Mouse (Mus musculus) frontal cortex, adult 2 months (tissue): ENCODE measurements at regions not wholly inside any gene's neighbourhood (a gene's known extent, or its start where the extent isn't known, plus 50 kb on each side); places are given as distances from the start of the nearest gene placed in this dataset.
A peak's percentile ranks its signal among the peaks of the same experiment; 100 is the strongest.

ENCODE experiments used
- DNase-seq, 2 experiments: peaks; one replicate each; pipeline ENCODE4 v3.0.0; 2022; ENCODE audit warnings: low spot score in 1 of 2; ENCODE audit errors: extremely low spot score in 1 of 2

GRCm38 (mm10) chr10:45925746-45926145, 348.1 kb downstream of the Hace1 start:
- no peak for DNase-seq

GRCm38 (mm10) chr10:45933631-45934310, 356.1 kb downstream of the Hace1 start:
- DNase-seq = no peak

- no peak for DNase-seq
Measured at GRCm38 (mm10) chr10:45957686-45958085, 380.1 kb downstream of the Hace1 start.

- DNase-seq = no peak
Measured at GRCm38 (mm10) chr10:45972240-45972639, 394.6 kb downstream of the Hace1 start.

GRCm38 (mm10) chr10:45982731-45983274, 405.2 kb downstream of the Hace1 start:
- no peak for DNase-seq

GRCm38 (mm10) chr10:45983671-45984335, 406.2 kb downstream of the Hace1 start:
- no peak for DNase-seq

- DNase-seq = no peak
Measured at GRCm38 (mm10) chr10:45986341-45986740, 408.7 kb downstream of the Hace1 start.

GRCm38 (mm10) chr10:46006319-46006718, 428.7 kb downstream of the Hace1 start:
- DNase-seq = peak in 1 of 2 experiments; percentile 22

GRCm38 (mm10) chr10:46011916-46012596, 434.4 kb downstream of the Hace1 start:
- DNase-seq = peak; percentile 59 to 90

- DNase-seq = no peak
Measured at GRCm38 (mm10) chr10:46012599-46012998, 435.0 kb downstream of the Hace1 start.

GRCm38 (mm10) chr10:46016295-46016694, 438.7 kb downstream of the Hace1 start:
- DNase-seq = peak in 1 of 2 experiments; percentile 53

GRCm38 (mm10) chr10:46045474-46046093, 468.0 kb downstream of the Hace1 start:
- peak; percentile 9 to 41 for DNase-seq

- no peak for DNase-seq
Measured at GRCm38 (mm10) chr10:46046094-46046749, 468.6 kb downstream of the Hace1 start.

GRCm38 (mm10) chr10:46046890-46047414, 469.3 kb downstream of the Hace1 start:
- DNase-seq = no peak

- DNase-seq = peak in 1 of 2 experiments; percentile 43
Measured at GRCm38 (mm10) chr10:46047591-46047990, 470.0 kb downstream of the Hace1 start.

GRCm38 (mm10) chr10:46057362-46058198, 480.0 kb downstream of the Hace1 start:
- peak; percentile 39 to 91 for DNase-seq

- no peak for DNase-seq
Measured at GRCm38 (mm10) chr10:46058199-46058472, 480.5 kb downstream of the Hace1 start.

GRCm38 (mm10) chr10:46059285-46059684, 481.7 kb downstream of the Hace1 start:
- no peak for DNase-seq

- no peak for DNase-seq
Measured at GRCm38 (mm10) chr10:46063831-46064230, 486.2 kb downstream of the Hace1 start.
